Mouse (Mus musculus) limb, embryonic 10.5 days (tissue): ENCODE data around the gene Cyyr1. TPM values are rescaled to one million over a fixed set of nuclear protein-coding genes. Genes with fewer than 3 reads are reported as not detected.

Experiments
- DNase-seq: peaks from one replicate; pipeline ENCODE4 v3.0.0-alpha.2; 2017; ENCODE audit warnings: low spot score
- H3K27ac ChIP-seq: fragments of 300-500 bp; sonication (generic); 2 replicates; pipeline ENCODE4 v1.5.1; 2016; ENCODE audit warnings: mild to moderate bottlenecking
- H3K27me3 ChIP-seq: fragments of 300-500 bp; sonication (generic); 2 replicates; pipeline ENCODE4 v1.6.1; 2016; ENCODE audit warnings: low read depth, mild to moderate bottlenecking; ENCODE audit not compliant: poor library complexity, severe bottlenecking
- H3K36me3 ChIP-seq: fragments of 300-500 bp; sonication (generic); 2 replicates; pipeline ENCODE4 v1.6.1; 2016; ENCODE audit warnings: mild to moderate bottlenecking, moderate library complexity
- H3K4me1 ChIP-seq: fragments of 300-500 bp; sonication (generic); 2 replicates; pipeline ENCODE4 v1.6.1; 2016
- H3K4me3 ChIP-seq: fragments of 300-500 bp; sonication (generic); 2 replicates; pipeline ENCODE4 v1.5.1; 2016; ENCODE audit warnings: mild to moderate bottlenecking, moderate library complexity
- H3K9me3 ChIP-seq: fragments of 300-500 bp; sonication (generic); replicated peaks from 2 replicates; pipeline ENCODE4 v1.6.1; 2016; ENCODE audit warnings: mild to moderate bottlenecking
- WGBS: fragments of 180-500 bp; shearing (Covaris S2); methylation state at CpG from one replicate; pipeline ENCODE4 v1.1.7; 2016; 5-methylcytosine and 5-hydroxymethylcytosine counted together
- polyA plus RNA-seq: library from polyadenylated mRNA; unstranded; fragments of >200 nt; fragmentation: Nextera tagmentation; extraction: Ambion mirVana; gene quantifications from 2 replicates; pipeline ENCODE4 v1.2.1, GENCODE M21; 2016

Gene Cyyr1
- polyA plus RNA-seq, 1 experiment from 2014 or later: 4.7 TPM

DNA sequence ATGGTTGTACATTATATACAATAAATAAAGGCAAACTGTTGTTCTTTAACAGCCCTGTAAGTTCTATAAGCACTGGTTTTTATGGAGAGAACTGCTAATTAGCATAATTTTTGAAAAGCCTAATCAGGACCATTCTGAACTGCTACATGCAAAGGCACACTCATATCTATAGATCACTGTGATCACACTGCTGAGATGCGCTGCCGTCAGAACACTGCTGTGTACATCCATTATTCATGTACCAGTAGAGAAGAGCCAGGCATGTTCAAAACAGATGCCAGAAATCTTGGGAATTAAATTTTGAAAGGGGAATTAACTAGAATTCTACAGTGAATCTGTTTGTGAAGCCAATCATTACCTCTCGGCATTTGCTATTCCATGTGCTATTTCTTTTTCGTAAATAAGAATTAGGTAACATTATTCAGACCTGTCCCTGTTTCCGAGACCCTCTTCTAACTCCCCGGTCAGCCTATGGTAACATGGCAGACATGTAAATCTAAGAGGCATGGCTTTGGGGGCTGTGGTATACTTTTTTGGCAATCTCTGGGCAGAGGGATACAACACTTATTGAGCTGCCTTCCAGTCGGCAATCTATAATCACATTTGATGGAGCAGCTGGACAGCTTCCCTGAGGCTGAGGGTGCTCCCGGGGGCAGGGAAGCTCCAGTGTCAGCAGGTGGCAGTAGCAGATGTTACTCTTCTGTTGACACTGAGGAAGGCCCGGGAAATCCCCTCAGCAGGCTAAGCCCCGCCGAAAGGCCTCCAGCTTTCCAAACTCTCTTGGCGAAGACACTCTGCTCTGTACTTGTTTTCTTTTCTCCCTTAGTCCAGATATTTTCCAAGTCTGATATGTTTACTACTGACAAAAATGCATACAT is 25.2 kb downstream of the Cyyr1 start:
- Histone ChIP-seq H3K4me1 (no peaks in the 10 kb centered on the region), H3K27ac (no peak overlapping the region), H3K9me3 (no peaks in the 10 kb centered on the region), H3K36me3 (no peaks in the 10 kb centered on the region), H3K27me3 (no peaks in the 10 kb centered on the region), H3K4me3 (no peak overlapping the region)
- 62% methylated on average over 12 of the region's 12 CpGs for WGBS
- no peak for DNase-seq

DNA sequence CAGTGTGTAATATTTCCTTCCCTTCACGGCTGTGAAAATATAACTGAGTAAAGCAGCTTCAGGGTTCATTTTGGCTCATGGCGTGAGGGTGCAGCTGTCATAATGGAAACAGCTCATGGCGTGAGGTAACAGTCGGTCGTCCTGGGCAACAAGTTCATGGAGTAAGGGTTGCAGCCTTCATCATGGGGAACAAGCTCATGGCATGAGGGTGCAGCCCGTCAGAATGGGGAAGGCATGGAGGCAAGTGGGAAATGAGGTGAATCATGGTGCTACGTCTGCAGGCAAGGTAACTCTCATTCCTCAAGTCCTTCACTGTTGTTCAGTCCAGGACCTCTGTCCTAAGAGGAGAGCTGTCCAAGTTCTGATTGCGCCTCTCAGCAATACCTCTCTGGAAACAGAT is 28.6 kb downstream of the Cyyr1 start:
- Histone ChIP-seq H3K36me3 (no peaks in the 10 kb centered on the region), H3K27me3 (no peaks in the 10 kb centered on the region), H3K9me3 (no peaks in the 10 kb centered on the region), H3K4me1 (no peaks in the 10 kb centered on the region), H3K27ac (no peak overlapping the region), H3K4me3 (no peak overlapping the region)
- DNase-seq: no peak
- 88% methylated on average over 8 of the region's 8 CpGs for WGBS

DNA sequence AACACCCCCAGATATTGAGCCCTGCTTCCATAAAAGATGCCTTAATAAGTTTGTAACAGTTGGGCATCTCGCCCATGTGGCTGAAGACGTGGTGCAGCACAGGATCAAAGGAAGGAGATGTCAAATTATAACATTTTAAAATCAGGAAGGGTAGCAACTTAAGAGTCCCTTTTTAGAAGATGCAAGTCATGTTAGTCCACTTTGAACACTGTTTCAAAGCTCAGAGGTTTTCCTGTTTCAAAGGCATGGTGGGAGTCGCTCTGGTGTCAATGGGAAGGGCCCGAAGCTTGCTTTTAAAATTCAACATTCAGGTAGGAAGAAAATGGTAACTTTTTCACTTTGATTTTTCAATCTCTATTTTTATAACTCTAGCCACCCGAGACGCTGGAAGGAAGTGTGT is 45.9 kb downstream of the Cyyr1 start:
- Histone ChIP-seq H3K27ac (no peak overlapping the region), H3K4me3 (no peak overlapping the region), H3K27me3 (no peaks in the 10 kb centered on the region), H3K4me1 (peaks cover 4% of the 10 kb centered on the region; the same call in 1 of the 2 replicates), H3K36me3 (no peaks in the 10 kb centered on the region), H3K9me3 (no peaks in the 10 kb centered on the region)
- 82% methylated on average over 6 of the region's 6 CpGs for whole genome bisulfite sequencing
- DNase-seq: no peak

- 24% methylated on average over 3 of the region's 3 CpGs for WGBS
Observed at GRCm38 (mm10) chr16:85505108-85505507, 48.1 kb downstream of the Cyyr1 start.

GRCm38 (mm10) chr16:85503416-85503815 is 49.8 kb downstream of the Cyyr1 start:
- no peak for DNase-seq
- no peaks in the 10 kb centered on the region for H3K27me3 ChIP-seq
- peaks cover 4% of the 10 kb centered on the region; the same call in 1 of the 2 replicates for H3K4me1 ChIP-seq
- no peaks in the 10 kb centered on the region for H3K36me3 ChIP-seq
- no peaks in the 10 kb centered on the region for H3K9me3 ChIP-seq
- WGBS: 83% methylated on average over 5 of the region's 5 CpGs
- no peak overlapping the region for H3K27ac ChIP-seq
- H3K4me3 ChIP-seq: no peak overlapping the region

More at GRCm38 (mm10) chr16:85505108-85505507, 48.1 kb downstream of the Cyyr1 start:
- no peak overlapping the region for H3K27ac ChIP-seq
- no peak overlapping the region for H3K4me3 ChIP-seq
- peaks cover 4% of the 10 kb centered on the region; the same call in 1 of the 2 replicates for H3K4me1 ChIP-seq
- no peaks in the 10 kb centered on the region for H3K36me3 ChIP-seq
- no peaks in the 10 kb centered on the region for H3K27me3 ChIP-seq
- no peak for DNase-seq
- H3K9me3 ChIP-seq: no peaks in the 10 kb centered on the region

DNA sequence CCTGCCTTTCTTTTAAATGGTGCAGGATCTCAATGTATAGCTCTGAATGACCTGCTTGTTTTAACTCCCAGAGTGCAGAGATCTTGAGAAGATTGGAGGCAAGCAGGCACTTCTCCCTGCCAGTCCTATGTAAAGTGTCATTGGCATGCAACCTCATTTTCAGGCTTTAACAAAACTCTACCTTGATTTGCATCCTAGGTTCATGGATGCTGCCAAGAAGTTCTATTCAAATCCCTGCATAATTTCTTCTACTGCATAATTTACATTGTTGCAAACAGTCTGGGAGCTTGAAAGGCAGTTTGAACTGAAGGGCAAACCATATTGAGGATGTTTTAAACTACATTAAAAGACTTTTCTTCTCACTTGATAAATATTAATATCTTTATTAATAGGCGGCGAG is 57.4 kb downstream of the Cyyr1 start:
- no peaks in the 10 kb centered on the region for H3K36me3 ChIP-seq
- H3K27ac ChIP-seq: no peak overlapping the region
- no peak overlapping the region for H3K4me3 ChIP-seq
- no peaks in the 10 kb centered on the region for H3K9me3 ChIP-seq
- no peaks in the 10 kb centered on the region for H3K4me1 ChIP-seq
- WGBS: 96% methylated on average over 2 of the region's 2 CpGs
- no peaks in the 10 kb centered on the region for H3K27me3 ChIP-seq
- no peak for DNase-seq

DNA sequence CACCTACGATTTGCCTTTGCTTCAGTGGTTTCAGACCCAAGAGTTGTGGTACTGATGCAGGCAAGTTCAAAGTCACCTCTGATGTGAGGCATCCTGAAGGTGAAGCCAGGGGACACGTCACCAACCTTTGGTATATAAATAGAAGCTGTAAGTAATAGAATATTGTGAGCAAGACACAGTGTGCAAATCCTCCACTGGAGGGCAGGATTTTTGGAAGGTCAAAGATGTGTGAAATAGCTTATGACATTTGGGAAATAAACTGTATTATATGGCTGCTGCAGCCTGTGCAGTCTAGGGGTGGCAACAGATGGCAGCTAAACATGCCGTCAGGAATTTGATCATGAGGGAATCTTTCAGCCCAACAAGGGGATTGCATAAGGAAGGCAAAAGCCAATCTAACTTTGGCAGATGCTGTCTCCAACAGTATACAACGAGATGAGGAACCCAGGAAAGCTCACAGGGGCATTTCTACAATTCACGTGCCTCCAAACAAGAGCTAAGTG is 65.0 kb downstream of the Cyyr1 start:
- no peak for DNase-seq
- WGBS: 88% methylated on average over 5 of the region's 5 CpGs

DNA sequence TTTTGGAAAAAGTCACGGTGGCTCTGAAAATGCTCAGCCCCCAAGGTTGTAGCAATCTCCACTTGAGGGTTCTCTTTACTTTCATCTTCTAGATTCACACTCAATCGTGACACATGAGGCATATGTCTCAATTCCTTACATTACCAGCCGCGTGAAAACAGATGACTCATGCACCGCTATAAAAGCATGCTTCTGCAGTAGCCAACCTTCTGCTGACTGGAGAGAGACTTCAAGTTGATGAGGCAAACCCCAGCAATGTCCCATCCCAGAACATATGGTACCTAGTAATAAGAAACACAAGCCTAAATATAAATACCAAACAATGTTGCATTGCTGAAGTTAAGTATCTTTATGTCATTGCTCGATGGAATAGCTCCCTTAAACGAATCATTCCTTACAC is 65.9 kb downstream of the Cyyr1 start:
- 92% methylated on average over 7 of the region's 7 CpGs for WGBS
- no peak overlapping the region for H3K27ac ChIP-seq
- no peaks in the 10 kb centered on the region for H3K4me1 ChIP-seq
- H3K36me3 ChIP-seq: no peaks in the 10 kb centered on the region
- DNase-seq: no peak
- H3K27me3 ChIP-seq: no peaks in the 10 kb centered on the region
- H3K4me3 ChIP-seq: no peak overlapping the region
- no peaks in the 10 kb centered on the region for H3K9me3 ChIP-seq

More for the DNA sequence above, 65.0 kb downstream of the Cyyr1 start:
- no peak overlapping the region for H3K4me3 ChIP-seq
- no peaks in the 10 kb centered on the region for H3K36me3 ChIP-seq
- no peaks in the 10 kb centered on the region for H3K9me3 ChIP-seq
- H3K27ac ChIP-seq: no peak overlapping the region
- no peaks in the 10 kb centered on the region for H3K4me1 ChIP-seq
- no peaks in the 10 kb centered on the region for H3K27me3 ChIP-seq

DNA sequence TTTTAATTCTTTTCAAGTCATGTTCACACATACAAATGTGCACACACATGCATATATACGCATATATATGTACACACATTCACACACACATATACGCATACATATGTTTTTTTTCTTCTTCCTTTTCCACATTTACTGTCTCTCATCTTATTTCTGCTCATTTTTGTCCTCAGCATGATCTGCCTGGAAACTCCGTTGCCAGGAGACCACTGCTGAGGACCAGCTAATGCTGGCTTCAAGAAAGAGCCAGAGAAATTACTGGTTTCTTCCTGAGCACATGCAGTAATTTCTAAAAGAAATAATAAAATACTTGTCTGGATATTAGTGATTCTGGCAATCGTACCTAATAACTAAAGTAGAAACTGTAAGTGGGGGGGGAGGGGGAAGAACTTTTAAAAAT is 68.6 kb downstream of the Cyyr1 start:
- Histone ChIP-seq H3K27ac (no peak overlapping the region), H3K9me3 (no peaks in the 10 kb centered on the region), H3K4me3 (no peak overlapping the region), H3K4me1 (peaks cover 4% of the 10 kb centered on the region; the same call in 1 of the 2 replicates), H3K36me3 (no peaks in the 10 kb centered on the region), H3K27me3 (no peaks in the 10 kb centered on the region)
- WGBS: 95% methylated on average over 4 of the region's 4 CpGs
- no peak for DNase-seq

DNA sequence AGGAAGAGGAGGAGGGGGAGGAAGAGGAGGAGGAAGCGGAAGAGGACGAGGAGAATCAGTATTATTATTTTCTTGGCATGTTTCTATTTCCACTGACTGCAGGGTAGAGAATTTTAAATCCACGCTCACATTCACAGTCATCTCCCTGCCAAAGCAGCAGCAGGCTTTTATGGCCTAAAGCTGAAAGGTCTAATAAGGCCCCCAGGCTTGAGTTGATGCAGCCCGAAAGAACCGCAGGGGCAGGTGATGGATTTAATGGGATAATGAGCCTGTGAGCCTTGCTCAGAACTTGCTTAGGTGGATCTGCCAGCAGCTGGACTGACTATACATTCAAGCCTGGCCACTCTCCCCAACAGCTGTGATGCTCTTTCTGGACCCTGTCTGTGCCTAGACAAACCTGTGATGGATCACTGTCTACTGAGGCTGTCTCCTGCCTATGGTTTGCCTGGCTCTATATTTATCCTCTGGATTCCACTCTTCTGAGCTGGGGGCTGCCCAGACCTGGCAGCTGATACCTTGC is 78.6 kb downstream of the Cyyr1 start:
- Histone ChIP-seq H3K27ac (peak overlapping the region; percentile 50; the same call in 1 of the 2 replicates), H3K9me3 (no peaks in the 10 kb centered on the region), H3K36me3 (no peaks in the 10 kb centered on the region), H3K4me3 (no peak overlapping the region), H3K4me1 (peaks cover 29% of the 10 kb centered on the region), H3K27me3 (no peaks in the 10 kb centered on the region)
- WGBS: 45% methylated on average over 5 of the region's 5 CpGs
- DNase-seq: no peak

GRCm38 (mm10) chr16:85470057-85470456 is 83.1 kb downstream of the Cyyr1 start:
- H3K27me3 ChIP-seq: no peaks in the 10 kb centered on the region
- 90% methylated on average over 4 of the region's 4 CpGs for WGBS
- DNase-seq: no peak

DNA sequence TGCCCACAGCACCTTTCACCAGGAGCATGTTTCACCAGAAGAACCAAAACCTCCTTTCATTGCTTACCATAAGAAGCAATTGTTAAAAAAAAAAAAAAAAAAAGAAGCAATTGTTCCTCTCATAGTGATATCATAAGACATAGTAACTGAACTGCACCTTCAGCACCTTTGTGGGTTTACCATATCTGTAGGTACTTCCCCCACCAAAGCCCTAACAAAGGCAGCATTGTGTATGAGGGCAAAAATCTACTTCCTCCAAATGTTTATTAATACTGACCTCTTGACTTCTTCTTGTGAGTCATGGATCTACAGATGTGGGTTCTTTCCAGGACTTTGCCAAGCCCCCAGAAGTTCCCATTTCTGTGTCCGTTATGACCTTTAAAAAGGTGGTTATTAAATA is 98.2 kb downstream of the Cyyr1 start:
- Histone ChIP-seq H3K4me1 (no peaks in the 10 kb centered on the region), H3K9me3 (no peaks in the 10 kb centered on the region), H3K27me3 (no peaks in the 10 kb centered on the region), H3K4me3 (no peak overlapping the region), H3K27ac (no peak overlapping the region), H3K36me3 (no peaks in the 10 kb centered on the region)
- WGBS: 85% methylated on average over 1 of the region's 1 CpGs
- DNase-seq: no peak

More at GRCm38 (mm10) chr16:85470057-85470456, 83.1 kb downstream of the Cyyr1 start:
- Histone ChIP-seq H3K27ac (no peak overlapping the region), H3K4me1 (peaks cover 9% of the 10 kb centered on the region), H3K4me3 (no peak overlapping the region), H3K36me3 (no peaks in the 10 kb centered on the region), H3K9me3 (no peaks in the 10 kb centered on the region)

DNA sequence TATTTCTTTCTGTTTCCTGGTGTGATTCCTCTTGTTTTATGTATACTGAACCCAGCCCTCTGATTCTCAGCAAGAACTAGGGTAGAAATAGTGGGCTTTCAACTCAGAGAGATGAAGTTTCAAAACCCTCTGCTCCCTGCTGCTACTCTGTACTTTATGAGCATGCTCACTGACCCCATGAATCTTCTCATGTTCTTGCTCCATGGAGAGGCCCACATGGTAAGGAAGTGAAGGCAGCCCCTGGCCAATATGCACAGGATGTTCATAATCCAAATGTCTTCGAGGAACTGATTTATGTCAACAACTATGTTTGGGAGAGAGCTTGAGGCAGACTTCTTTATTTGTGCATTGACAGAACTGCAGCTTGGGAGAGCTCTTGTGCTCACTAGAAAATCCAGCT is 106.9 kb downstream of the Cyyr1 start:
- Histone ChIP-seq H3K4me1 (no peaks in the 10 kb centered on the region), H3K36me3 (no peaks in the 10 kb centered on the region), H3K27me3 (no peaks in the 10 kb centered on the region), H3K9me3 (no peaks in the 10 kb centered on the region), H3K27ac (no peak overlapping the region), H3K4me3 (no peak overlapping the region)
- WGBS: 75% methylated on average over 1 of the region's 1 CpGs
- no peak for DNase-seq
